Mouse (Mus musculus): ENCODE results near the gene Ttn.

- TF ChIP-seq CTCF (IDR thresholded peaks at IDR 0.05; ENCODE audit: borderline replicate concordance, extremely low read depth, insufficient read depth, insufficient read length) (no peak), POLR2A (IDR thresholded peaks at IDR 0.05; ENCODE audit: borderline replicate concordance, extremely low read depth, insufficient read depth, insufficient read length, poor library complexity, severe bottlenecking) (no peak)
Observed at GRCm38 (mm10) chr2:76896990-76897389, 85.4 kb downstream of the Ttn start.

All from brain, embryonic 14.5 days (tissue).